Mouse (Mus musculus) CH12.LX (cell line): ENCODE results near the gene B3galt4. TPM values are rescaled to one million over a fixed set of nuclear protein-coding genes. Genes with fewer than 3 reads are reported as not detected.

ENCODE experiments used
- DNase-seq: peaks from one replicate; pipeline ENCODE4 v3.0.0-alpha.2; 2013; ENCODE audit errors: extremely low read depth
- H3K27ac ChIP-seq: 2 replicates; pipeline ENCODE4 v1.5.1; 2012; ENCODE audit warnings: low read depth, mild to moderate bottlenecking, control low read depth, moderate library complexity; ENCODE audit not compliant: insufficient read depth
- H3K27me3 ChIP-seq: replicated peaks from 2 replicates; pipeline ENCODE3; 2012; ENCODE audit warnings: inconsistent platforms
- H3K36me3 ChIP-seq, 2 experiments: replicated peaks in 1 of 2; 2 replicates each; pipeline versions ENCODE3 to v1.6.1; 2012; ENCODE audit warnings: inconsistent platforms in 1 of 2, low read length in 1 of 2, mild to moderate bottlenecking in 1 of 2, mixed read lengths in 1 of 2, moderate library complexity in 1 of 2; ENCODE audit not compliant: control insufficient read depth in 1 of 2, insufficient read depth in 1 of 2
- H3K4me1 ChIP-seq, 2 experiments: 2 replicates each; pipeline ENCODE4 v1.6.1; 2012; ENCODE audit warnings: inconsistent platforms in 1 of 2, moderate library complexity in 1 of 2; ENCODE audit not compliant: insufficient read depth in 2 of 2, control insufficient read depth in 1 of 2
- H3K4me2 ChIP-seq: 2 replicates; pipeline ENCODE4 v1.6.1; 2012; ENCODE audit warnings: low read depth, mild to moderate bottlenecking, control low read depth; ENCODE audit not compliant: poor library complexity, insufficient read depth, severe bottlenecking
- H3K4me3 ChIP-seq, 3 experiments: fragments of 150-350 bp in 1 of 3; sonication (generic) in 1 of 3; replicated peaks in 1 of 3; 2 replicates each; pipeline versions ENCODE3 to v1.5.1; 2011 to 2012; ENCODE audit warnings: low read depth in 2 of 3, low read length in 2 of 3, mild to moderate bottlenecking in 2 of 3, moderate library complexity in 2 of 3, control low read depth in 1 of 3, improper control_type of control experiment in 1 of 3, inconsistent platforms in 1 of 3, mixed read lengths in 1 of 3; ENCODE audit not compliant: poor library complexity in 1 of 3
- H3K79me2 ChIP-seq: replicated peaks from 2 replicates; pipeline ENCODE4 v1.6.1; 2012; ENCODE audit warnings: mild to moderate bottlenecking, moderate library complexity; ENCODE audit not compliant: control insufficient read depth, poor library complexity, insufficient read depth, severe bottlenecking; ENCODE audit errors: extremely low read depth
- H3K9ac ChIP-seq: 2 replicates; pipeline ENCODE4 v1.6.1; 2012; ENCODE audit warnings: low read depth, mild to moderate bottlenecking, control low read depth, moderate library complexity; ENCODE audit not compliant: insufficient read depth
- H3K9me3 ChIP-seq: replicated peaks from 2 replicates; pipeline ENCODE3; 2012; ENCODE audit warnings: low read length, inconsistent platforms, mixed read lengths
- CTCF ChIP-seq, 2 experiments: IDR thresholded peaks in 1 of 2; conservative IDR thresholded peaks in 1 of 2; 2 replicates each; pipeline ENCODE4 v1.5.1; 2011 to 2012; ENCODE audit warnings: low read depth in 2 of 2, low read length in 2 of 2, improper control_type of control experiment in 1 of 2, inconsistent platforms in 1 of 2, mild to moderate bottlenecking in 1 of 2, moderate library complexity in 1 of 2
- E2F4 ChIP-seq: IDR thresholded peaks from 2 replicates; pipeline ENCODE4 v1.6.1; 2011; ENCODE audit warnings: low read depth, low read length, improper control_type of control experiment; ENCODE audit not compliant: insufficient replicate concordance
- HCFC1 ChIP-seq: IDR thresholded peaks from 2 replicates; pipeline ENCODE4 v1.6.1; 2012; ENCODE audit warnings: low read depth, mild to moderate bottlenecking, inconsistent platforms, low read length, improper control_type of control experiment
- IRF4 ChIP-seq: IDR thresholded peaks from 2 replicates; pipeline ENCODE4 v1.6.1; 2014; ENCODE audit warnings: low read depth, mild to moderate bottlenecking, inconsistent platforms, low read length, improper control_type of control experiment
- JUN ChIP-seq: IDR thresholded peaks from 2 replicates; pipeline ENCODE4 v1.6.1; 2011; ENCODE audit warnings: low read depth, mild to moderate bottlenecking, low read length, improper control_type of control experiment, moderate library complexity; ENCODE audit not compliant: insufficient read depth
- JUND ChIP-seq: conservative IDR thresholded peaks from 2 replicates; pipeline ENCODE4 v1.6.1; 2011; ENCODE audit warnings: low read depth, low read length, improper control_type of control experiment
- KAT2A ChIP-seq: IDR thresholded peaks from 2 replicates; pipeline ENCODE4 v1.6.1; 2012; ENCODE audit warnings: low read length, improper control_type of control experiment, inconsistent platforms; ENCODE audit not compliant: insufficient replicate concordance
- MEF2A ChIP-seq: IDR thresholded peaks from 2 replicates; pipeline ENCODE4 v1.6.1; 2014; ENCODE audit warnings: low read depth, mild to moderate bottlenecking, inconsistent platforms, low read length, improper control_type of control experiment, borderline replicate concordance
- NRF1 ChIP-seq: IDR thresholded peaks from 2 replicates; pipeline ENCODE4 v1.6.1; 2014; ENCODE audit warnings: low read depth, mild to moderate bottlenecking, inconsistent platforms, low read length, improper control_type of control experiment, moderate library complexity
- PAX5 ChIP-seq: IDR thresholded peaks from 2 replicates; pipeline ENCODE4 v1.6.1; 2012; ENCODE audit warnings: low read length, inconsistent platforms, mixed read lengths
- POLR2A ChIP-seq: IDR thresholded peaks from 2 replicates; pipeline ENCODE4 v1.6.1; 2011; ENCODE audit warnings: low read depth, mild to moderate bottlenecking, improper control_type of control experiment, low read length
- RAD21 ChIP-seq: IDR thresholded peaks from 2 replicates; pipeline ENCODE4 v1.6.1; 2011; ENCODE audit warnings: low read depth, mild to moderate bottlenecking, low read length, improper control_type of control experiment, moderate library complexity
- SIN3A ChIP-seq: IDR thresholded peaks from 2 replicates; pipeline ENCODE4 v1.6.1; 2012; ENCODE audit warnings: low read length, improper control_type of control experiment, inconsistent platforms
- SMC3 ChIP-seq: IDR thresholded peaks from 2 replicates; pipeline ENCODE4 v1.6.1; 2011; ENCODE audit warnings: low read depth, low read length, improper control_type of control experiment
- TBP ChIP-seq: conservative IDR thresholded peaks from 2 replicates; pipeline ENCODE4 v1.6.1; 2011; ENCODE audit warnings: low read depth, low read length, improper control_type of control experiment
- USF2 ChIP-seq: conservative IDR thresholded peaks from 2 replicates; pipeline ENCODE4 v1.6.1; 2011; ENCODE audit warnings: low read depth, low read length, improper control_type of control experiment
- ZC3H11A ChIP-seq: IDR thresholded peaks from 2 replicates; pipeline ENCODE4 v1.6.1; 2012; ENCODE audit warnings: low read depth, mild to moderate bottlenecking, inconsistent platforms, low read length, improper control_type of control experiment
- ZNF384 ChIP-seq: IDR thresholded peaks from 2 replicates; pipeline ENCODE4 v1.6.1; 2012; ENCODE audit warnings: low read depth, low read length, improper control_type of control experiment, inconsistent platforms
- dilution Hi-C: fragments of 300-500 bp; cut with MboI; formaldehyde crosslinking; loops from 2 replicates; pipeline ENCODE4 v1.14.3; 2020; ENCODE audit warnings: low sequenced_read_pairs; ENCODE audit not compliant: extremely low pct_unique_long_range_greater_than_20kb, extremely low pct_ligation_motif_present
- in situ Hi-C: fragments of 300-500 bp; cut with MboI; formaldehyde crosslinking; loops from 3 replicates; pipeline ENCODE4 v1.14.3; 2019; ENCODE audit warnings: low sequenced_read_pairs, low pct_ligation_motif_present, low pct_unique_long_range_greater_than_20kb, mixed read lengths
- polyA plus RNA-seq: library from polyadenylated mRNA; unstranded; fragments of >175 nt; gene quantifications from 2 replicates; pipeline ENCODE4 v1.2.1, GENCODE M21; 2012; ENCODE audit warnings: low read depth; ENCODE audit not compliant: insufficient read length
- total RNA-seq, 2 experiments: library from RNA; depleted of rRNA; stranded (reverse); fragments of 300-350 nt in 1 of 2; fragments of >200 nt in 1 of 2; gene quantifications; 2 replicates each; pipeline ENCODE4 v1.2.3; 2012 to 2014

The B3galt4 gene
- total and polyA plus RNA-seq, 3 experiments = 3.7 to 6.2 (median 5.2) TPM

DNA sequence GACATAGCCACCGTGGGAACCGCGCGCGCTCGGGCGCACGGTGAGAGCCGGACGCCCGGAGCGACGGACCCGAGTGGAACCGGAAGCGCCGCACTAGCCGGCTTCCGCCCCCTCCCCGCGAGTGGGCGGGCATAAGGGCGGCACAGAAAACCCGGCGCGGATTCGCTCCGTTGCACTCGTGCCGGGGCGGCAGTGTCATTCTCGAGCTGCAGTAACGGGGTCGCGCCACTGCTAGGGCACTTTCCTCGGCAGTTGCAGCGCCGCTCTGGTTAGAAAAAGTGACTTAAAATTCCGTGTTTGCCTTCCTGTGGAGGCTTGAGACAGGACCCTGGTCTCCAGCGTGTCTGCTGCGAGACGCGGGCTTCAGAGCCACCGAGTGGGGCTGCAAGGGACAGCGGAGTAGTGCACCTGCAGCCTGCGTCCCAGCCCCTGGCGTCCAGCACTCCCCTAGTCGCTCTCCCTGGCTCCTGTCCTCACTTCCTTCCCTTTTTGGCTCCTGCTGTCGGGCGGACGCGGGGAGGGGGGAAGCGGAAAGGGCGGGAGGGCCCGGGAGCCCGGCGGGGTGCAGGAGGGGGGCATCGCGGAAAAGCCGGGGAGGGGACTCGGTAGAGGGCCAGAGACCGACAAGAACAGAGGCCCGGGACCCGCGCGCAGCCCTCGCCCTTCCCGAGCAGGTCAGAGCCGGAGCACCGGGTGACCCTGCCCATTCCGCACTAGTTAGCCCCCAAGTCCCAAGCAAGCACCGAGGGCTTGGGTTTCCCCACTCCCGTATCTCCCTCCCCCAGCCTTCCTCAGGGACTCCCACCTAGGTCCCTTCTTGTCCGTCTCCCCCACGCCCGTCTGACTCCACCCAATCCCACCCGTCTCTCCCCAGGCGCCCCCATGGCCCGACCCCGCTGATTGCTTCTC is 21.7 kb downstream of the B3galt4 start, which contains the start of gene Rgl2 (continued):
- peak; percentile 95 for TF ChIP-seq TBP

DNA sequence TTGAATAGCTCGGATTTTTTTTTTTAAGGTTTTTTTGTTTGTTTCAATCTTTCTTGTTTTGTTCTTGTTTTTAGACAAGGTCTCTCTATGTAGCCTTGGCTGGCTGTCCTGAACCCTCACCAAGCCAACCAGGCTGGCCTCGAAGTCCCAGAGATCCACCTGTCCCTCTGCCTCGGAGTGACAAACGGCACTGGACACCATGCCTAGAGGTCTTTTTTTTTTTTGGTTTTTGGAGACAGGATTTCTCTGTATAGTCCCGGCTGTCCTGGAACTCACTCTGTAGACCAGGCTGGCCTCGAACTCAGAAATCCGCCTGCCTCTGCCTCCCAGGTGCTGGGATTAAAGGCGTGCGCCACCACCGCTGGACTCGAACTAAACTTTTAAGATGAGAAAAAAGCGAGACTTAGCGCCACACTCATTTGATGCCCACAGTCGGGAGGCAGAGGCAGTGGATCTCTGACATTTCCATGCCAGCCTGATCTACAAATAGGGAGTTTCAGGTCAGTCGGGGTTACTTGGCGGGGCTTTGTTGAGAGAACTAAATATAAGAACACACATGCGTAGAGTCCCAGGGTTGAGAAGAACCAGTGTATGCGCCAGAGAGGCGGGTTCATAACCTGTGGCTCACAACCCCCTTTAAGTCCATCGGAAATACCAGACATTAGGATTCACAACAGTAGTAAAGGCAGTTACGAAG is 22.9 kb downstream of the B3galt4 start:
- Histone ChIP-seq H3K36me3 (peaks cover 51 to 72% of the 10 kb centered on the region in 2 experiments), H3K4me3 (peak overlapping the region in 2 of 3 experiments; percentile 45 to 75)
- dilution Hi-C loops = no loop called here

DNA sequence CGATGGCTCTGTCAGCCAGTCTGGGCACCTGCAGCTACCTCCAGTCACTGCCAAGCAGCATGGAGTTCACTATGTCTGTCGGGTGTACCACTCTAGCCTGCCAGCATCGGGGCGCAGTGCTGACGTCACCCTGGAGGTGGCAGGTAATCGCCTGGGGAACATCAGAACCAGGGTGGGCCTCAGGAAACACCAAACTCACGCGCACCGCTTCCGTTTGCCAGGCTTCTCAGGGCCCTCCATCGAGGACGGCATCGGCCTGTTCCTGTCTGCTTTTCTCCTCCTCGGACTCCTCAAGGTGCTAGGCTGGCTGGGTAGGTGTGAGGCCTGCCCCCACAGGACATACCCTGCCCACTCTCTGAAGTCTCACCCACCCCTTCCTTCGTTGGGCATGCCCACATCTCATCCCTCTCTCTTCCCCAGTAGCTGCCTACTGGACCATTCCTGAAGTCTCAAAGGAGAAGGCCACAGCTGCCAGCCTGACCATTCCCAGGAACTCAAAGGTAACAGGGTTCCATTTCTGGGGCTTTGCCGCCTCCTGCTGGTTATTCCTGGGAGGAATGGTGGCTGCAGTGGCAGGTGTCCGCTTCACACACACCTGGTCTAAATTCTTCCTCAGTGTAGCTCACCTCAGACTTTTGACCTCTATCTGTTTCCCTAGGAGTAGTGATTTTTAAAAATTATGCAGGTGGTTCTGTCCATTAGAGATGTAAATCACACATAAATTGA is 24.9 kb downstream of the B3galt4 start:
- Histone ChIP-seq H3K9me3 (peaks cover 3% of the 10 kb centered on the region), H3K4me2 (no peak overlapping the region), H3K4me1 (peaks cover 6 to 21% of the 10 kb centered on the region in 2 experiments), H3K27me3 (no peaks in the 10 kb centered on the region), H3K4me3 (no peak overlapping the region), H3K36me3 (peaks cover 60 to 72% of the 10 kb centered on the region in 2 experiments), H3K9ac (no peak overlapping the region), H3K27ac (no peak overlapping the region), H3K79me2 (peaks cover 16% of the 10 kb centered on the region)
- dilution Hi-C loops (no loop called here), in situ Hi-C loops (no loop called here)
- TF ChIP-seq SIN3A (no peak), ZNF384 (no peak), HCFC1 (no peak), SMC3 (peak; percentile 47), CTCF (conservative IDR thresholded peaks at IDR 0.05 in 1 of 2, IDR thresholded peaks at IDR 0.05 in 1 of 2; ENCODE audit: low read depth in 2 of 2, low read length in 2 of 2) (peak in 1 of 2 experiments; percentile 61; a peak in 2 of 4 replicates), JUND (no peak), JUN (no peak), TBP (no peak), RAD21 (peak; percentile 59), IRF4 (no peak), E2F4 (no peak), PAX5 (no peak), USF2 (no peak)
- no peak for DNase-seq

More for the DNA sequence above, 22.9 kb downstream of the B3galt4 start:
- peaks cover 3% of the 10 kb centered on the region for H3K9me3 ChIP-seq
- no peak overlapping the region for H3K27ac ChIP-seq
- H3K4me1 ChIP-seq = peaks cover 4 to 22% of the 10 kb centered on the region in 2 experiments
- H3K9ac ChIP-seq = no peak overlapping the region
- H3K4me2 ChIP-seq = peak overlapping the region; percentile 53
- TF ChIP-seq RAD21 = no peak
- TF ChIP-seq POLR2A = no peak
- TF ChIP-seq MEF2A = no peak
- TF ChIP-seq NRF1 = no peak
- no peak for TF ChIP-seq KAT2A
- TF ChIP-seq SMC3 = no peak
- TF ChIP-seq JUN = no peak
- no peak for TF ChIP-seq ZC3H11A
- in situ Hi-C loops = no loop called here
- DNase-seq = no peak
- 0 out of 2 replicates have a peak, but pooled peaks cover 2% of the 10 kb centered on the region for H3K79me2 ChIP-seq
- H3K27me3 ChIP-seq = no peaks in the 10 kb centered on the region
